Mouse (Mus musculus): ENCODE data around the gene Dagla.

DNA sequence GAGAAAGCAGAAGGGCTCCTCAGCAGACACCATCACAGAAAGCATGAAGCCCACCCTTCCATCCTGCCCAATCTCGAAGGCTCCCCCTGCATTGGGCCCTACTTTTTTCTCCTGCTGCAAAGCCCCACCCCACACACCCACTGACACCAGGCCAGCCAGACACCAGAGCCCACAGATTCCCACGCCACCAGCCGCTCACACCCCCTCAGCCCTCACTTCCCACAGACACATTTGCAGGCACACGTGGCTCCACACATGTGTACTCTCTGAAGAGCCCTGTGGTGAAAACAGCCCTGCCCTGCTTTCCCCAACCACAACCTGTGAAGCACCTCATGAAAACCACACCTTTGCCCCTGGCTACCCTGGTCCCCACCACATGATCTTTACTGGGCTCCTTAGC lies 3.9 kb downstream of the Dagla start:
- TF ChIP-seq CTCF (IDR thresholded peaks at IDR 0.05; ENCODE audit: insufficient read depth, low read depth, low read length) (no peak), POLR2A (IDR thresholded peaks at IDR 0.05; ENCODE audit: insufficient read depth, low read depth, low read length) (no peak)

Data from olfactory bulb, adult 2 months (tissue).